Mouse (Mus musculus): Measurements from ENCODE around the gene Dnajc11.

GRCm38 (mm10) chr4:151975441-151975840 is 42.0 kb downstream of the Dnajc11 start:
- TF ChIP-seq FLI1 (IDR thresholded peaks at IDR 0.05; ENCODE audit: low read length) (no peak), GATA1 (IDR thresholded peaks at IDR 0.05; ENCODE audit: borderline replicate concordance, low read length) (no peak)

All from megakaryocyte, embryonic 14.5 days (primary cell).